Mouse (Mus musculus): Measurements from ENCODE around the gene Trim44.

Trim44 gene

DNA sequence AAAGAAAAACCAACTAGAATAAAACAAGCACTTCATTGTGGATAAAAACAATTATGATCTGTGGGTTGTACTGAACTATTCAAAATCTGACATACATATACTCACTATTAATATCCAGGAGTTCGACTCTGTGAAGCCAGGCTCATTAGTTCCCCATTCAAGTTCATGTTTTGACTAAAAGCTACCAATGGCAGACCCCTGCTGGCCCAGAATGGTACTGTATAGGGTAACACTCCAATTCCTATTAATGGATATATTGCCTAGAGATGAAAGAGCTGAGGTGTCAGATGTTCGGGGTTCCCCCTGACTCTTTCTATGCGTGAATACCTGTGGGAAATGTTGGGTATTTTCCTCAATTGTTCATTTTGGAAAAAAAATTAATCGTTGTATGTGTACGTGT, 117.6 kb downstream of the Trim44 start:
- peak; percentile 9 to 39 for DNase-seq (ENCODE audit: low spot score in 2 of 2)

DNA sequence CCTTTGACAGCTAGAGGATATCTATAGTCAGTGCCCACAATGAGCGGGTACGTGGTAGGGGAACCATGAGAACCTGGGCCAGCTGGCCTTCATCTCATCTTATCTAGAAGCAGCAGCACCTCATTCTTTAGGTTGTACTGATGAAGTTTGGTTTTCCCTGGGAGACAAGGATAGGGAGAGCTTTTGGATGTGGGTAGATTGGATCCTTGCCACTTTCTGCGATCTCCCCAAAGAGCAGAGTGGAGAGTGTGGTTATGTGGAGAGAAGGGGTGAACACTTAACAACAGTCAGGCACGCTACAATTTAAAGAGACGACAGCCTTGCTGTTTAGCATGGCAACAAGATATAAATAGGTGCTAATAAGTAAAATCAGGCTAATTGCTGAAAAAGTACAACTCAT, 119.0 kb downstream of the Trim44 start:
- no peak for DNase-seq (ENCODE audit: low spot score in 2 of 2)

DNA sequence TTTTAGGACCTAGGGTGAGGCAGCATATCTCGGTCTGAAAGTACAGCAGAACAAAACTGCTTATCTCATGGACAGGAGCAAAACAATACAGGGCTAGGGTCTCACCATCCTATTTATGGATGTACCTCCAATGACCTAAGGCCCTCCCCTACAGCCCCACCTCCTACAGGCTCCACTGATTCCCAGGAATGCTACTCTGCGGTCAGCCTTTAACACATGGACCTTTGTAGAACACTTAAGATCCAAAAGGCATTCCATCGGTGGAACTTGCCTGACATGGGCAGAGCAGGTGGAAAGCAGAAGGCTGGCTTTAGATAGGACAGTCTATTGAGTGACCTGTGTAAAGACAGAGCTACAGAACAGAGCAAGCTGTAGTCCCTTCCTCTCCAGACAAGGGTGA, 120.3 kb downstream of the Trim44 start:
- DNase-seq (ENCODE audit: low spot score in 2 of 2), result no peak

DNA sequence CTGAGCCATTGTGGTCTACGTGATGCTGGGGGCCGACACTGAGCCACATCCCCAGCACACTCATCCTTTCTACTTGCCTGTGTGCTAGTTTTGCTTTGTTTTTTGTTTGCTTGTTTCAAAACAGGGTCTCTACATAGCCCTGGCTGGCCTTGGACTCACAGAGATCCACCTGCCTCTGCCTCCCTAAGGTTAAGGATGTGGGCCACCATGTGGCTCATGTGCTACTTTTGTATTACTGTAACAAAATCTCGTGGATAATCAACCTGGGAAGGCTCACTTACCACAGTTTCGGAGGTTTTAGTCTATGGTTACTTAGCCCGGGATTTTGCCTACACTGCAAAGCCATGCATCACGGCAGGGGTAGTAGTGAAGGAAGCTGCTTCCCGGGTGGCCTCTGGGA, 125.5 kb downstream of the Trim44 start:
- DNase-seq (ENCODE audit: low spot score in 2 of 2), result no peak

DNA sequence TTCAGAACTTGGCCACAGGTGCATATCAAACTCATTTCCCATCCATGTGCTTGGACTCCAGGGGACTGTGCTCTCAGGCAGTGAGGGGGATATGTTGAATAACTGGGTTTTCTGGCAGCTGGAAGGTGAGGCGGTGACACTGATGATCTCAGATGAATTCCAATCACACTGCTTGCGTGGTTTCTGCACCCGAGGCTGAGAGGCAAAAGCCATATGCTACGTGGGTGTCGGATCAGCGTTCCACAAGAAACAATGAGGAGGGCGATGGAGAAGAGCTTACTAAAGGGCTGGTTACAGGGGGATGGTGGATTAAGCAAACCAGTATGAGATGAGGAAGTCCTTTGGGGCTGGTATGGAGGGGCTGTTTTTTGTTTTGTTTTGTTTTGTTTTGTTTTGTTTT, 127.8 kb downstream of the Trim44 start:
- no peak for DNase-seq (ENCODE audit: low spot score in 2 of 2)

DNA sequence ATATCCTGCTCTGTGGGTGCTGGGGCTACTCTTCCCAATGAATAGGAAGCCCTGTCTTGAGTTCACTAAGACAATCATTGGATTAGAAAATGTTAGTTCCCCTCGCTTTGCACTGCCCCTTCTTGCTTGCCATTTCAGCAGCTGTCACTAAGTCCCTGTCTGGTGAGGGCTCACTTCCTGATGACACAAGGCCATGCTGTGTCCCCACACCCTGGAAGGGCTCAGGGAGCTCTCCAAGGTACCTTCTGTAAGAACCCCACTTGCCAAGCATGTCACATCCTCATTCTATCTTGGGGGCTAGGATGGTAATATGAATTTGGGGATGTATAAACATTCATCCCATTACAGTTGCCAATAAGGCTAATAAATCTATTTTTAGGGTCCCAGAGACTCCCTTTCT, 129.7 kb downstream of the Trim44 start:
- no peak for DNase-seq (ENCODE audit: low spot score in 2 of 2)

DNA sequence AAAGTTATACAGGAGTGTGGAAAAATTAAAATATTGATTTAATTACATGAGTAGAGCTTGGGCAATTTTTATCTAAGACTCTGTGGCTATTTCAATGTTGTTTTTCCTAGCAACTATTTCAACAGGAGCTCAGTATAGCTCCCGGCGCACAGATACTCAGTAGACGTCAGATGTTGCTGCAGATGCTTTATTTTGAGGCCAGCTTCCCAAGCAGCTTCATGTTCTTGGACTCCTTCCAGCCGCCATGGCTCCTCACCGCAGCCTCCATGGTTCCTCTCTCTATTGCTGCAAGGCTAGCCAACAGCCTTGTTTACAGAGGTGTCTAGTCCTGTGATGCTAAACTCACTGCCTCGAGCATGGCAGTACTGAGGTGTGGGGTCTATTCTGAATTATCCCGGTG, 134.3 kb downstream of the Trim44 start:
- DNase-seq (ENCODE audit: low spot score in 2 of 2), result no peak

DNA sequence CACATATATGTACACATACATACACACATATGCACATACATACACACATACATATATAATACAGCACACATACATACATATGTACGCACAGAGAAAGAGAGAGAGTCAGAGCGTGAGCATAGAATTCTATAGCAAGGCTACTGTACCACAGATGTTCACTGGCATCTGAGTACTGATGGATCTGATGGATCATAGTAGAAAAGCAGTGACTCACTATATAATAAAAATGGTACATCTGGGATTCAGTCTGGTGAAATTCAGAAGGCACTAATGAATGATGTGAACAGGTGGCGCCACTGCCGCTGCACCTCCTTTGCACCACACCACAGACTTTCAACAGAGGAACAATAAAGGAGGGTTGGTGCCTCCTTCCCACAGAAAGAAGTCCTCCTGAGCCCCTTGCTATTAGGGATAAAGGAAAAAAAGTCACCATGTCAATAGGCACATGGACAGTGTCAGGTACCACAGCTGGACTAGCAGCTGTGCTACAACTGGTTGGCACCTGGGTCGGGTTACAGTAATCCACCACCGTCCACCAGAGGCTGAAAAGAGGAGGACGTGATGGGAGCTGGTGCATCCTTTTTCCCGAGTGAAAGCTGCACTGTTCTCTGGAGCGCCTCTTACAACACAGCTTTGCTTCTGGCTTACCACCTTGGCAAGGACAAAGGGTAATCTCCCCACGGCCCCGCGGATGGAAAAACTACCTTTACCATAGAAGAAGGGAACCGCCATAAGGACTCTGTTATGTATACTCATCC, 139.9 kb downstream of the Trim44 start:
- no peak for DNase-seq (ENCODE audit: low spot score in 2 of 2)

DNA sequence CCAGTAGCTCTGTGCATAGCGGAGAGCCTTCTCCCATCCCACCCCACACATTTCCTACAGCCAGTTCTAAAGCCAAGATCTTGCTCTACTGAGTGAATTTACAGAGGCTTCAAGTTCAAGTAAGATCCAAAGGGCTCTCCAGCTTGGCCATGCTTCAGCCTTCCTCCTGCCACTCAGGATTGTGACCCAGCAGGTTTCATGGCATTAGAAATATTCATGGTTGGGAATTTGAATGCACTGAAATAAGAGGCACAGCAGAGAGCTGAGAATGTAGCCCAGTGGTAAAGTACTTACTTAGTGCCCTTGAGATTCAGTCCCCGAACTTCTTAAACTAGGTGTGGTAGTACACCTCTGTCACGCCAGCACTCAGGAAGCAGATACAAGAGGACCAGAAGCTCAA, 140.7 kb downstream of the Trim44 start:
- DNase-seq (ENCODE audit: low spot score in 2 of 2), result no peak

DNA sequence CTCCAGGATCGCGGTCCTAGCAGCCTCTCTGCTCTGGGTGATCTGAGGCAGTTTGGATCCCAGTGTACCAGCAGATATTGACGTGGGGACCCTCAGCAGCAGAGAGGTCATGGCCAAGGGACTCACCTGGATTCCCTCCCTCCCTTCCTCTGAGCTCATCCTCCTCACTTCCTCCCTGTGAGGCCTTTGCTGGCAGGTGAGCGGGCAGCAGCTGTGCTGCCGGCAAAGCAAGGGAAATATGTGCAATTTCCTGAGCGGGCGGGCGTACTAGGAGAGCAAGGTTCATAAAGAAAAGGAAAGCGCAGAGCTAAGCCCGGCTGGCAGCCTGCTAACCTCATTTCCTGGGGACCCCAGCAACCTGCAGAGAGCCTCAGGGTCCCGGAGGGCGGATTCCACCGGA, 148.5 kb downstream of the Trim44 start:
- DNase-seq (ENCODE audit: low spot score in 2 of 2), result no peak

DNA sequence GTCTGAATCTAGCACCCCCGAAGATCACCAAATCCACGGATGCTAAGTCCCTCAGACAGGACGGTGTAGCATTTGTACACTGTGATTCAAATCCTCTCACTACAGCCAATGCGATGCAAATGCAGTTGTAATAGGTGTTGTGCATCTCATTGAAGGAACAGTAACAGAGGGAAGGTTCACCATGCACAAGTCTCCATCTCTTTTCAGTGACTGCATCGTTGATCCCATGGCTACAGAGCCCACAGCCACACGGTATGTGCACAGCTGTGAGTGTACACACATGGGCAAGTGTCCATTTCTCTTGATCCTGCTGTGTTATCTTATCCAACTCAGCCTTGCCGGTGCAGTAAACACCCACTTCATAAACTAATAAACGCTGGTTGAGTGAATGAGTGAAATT, 148.9 kb downstream of the Trim44 start:
- no peak for DNase-seq (ENCODE audit: low spot score in 2 of 2)

DNA sequence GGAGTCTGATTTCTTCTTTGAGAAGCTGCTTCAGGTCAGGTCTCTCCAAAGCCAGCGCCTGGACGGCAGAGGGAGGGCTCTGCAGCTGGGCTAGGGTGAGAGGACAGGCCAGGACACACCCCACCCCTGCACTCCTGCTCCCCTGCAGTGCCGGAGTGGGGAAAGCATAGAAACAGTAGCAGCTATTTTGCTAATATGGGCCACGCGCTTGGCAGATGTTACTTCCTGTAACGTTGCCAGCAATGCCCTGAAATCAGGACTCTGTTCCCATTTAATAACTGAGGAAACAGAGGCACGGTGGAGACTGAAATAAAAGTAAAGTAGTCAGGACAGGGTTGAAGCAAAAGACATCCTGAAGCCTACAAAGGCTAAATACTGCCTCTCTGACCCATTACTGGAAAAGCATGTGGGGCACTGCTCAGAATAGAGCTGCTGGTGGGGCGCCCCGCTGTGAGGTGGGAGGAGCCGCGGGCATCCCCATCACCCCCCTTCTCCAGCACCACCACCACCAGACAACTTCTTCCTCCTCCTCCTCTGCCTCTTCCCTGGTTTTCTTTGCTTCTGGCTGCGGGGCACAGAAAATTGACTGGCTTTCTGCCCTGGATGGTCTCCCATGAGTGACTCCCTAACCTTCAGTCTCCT, 149.5 kb downstream of the Trim44 start:
- no peak for DNase-seq (ENCODE audit: low spot score in 2 of 2)

DNA sequence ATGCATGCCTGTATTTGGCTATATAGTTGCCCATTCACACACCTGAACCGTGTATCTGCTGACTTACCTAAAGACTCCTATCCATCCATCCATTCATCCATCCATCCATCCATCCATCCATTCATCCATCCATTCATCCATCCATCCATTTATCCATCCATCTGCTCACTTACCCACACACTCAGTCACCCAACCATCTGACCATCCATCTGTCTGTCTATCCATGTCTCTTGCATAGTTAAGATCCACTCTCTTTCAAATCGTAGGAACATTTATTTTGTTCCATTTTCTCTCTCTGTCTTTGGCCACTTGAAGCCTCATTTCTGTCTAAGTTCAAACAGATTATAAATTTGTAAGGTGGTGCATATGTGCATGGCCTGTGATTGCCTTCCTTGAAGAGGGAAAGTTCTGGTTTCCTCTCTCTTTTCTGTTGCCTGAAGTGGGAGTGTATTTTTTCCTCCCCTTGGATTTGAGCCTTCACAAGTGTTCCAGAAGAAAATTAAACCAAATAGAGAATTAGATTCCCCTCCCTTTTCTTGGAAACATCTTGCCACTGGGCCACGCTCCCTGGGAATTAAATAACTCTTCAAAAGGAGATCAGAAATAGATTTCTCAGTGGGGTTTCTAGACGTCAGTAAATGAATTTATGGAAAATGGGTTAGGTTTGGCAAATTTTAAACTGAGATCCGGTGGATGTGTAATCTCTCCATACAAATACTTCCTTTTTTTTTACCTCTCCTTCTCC, 150.9 kb downstream of the Trim44 start:
- no peak for DNase-seq (ENCODE audit: low spot score in 2 of 2)

DNA sequence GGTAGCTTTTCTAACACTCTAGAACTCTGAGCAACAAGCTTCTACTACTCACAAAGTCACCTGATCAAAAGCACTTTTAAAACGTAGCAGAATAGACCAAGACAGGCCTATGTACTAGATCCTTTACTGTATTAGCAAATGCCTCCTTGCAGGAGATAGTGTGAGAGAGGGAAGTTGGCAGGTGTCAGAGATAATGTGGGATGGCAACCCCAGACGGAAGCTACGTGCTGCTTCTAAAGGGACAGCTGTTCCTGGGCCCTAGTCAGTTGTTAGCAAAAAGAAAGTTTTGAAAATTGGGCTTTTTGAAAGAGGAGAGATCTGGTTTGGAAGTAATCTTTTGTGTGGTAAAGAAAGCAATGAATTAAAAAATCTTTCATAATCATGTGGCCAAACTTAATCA, 151.5 kb downstream of the Trim44 start:
- no peak for DNase-seq (ENCODE audit: low spot score in 2 of 2)

DNA sequence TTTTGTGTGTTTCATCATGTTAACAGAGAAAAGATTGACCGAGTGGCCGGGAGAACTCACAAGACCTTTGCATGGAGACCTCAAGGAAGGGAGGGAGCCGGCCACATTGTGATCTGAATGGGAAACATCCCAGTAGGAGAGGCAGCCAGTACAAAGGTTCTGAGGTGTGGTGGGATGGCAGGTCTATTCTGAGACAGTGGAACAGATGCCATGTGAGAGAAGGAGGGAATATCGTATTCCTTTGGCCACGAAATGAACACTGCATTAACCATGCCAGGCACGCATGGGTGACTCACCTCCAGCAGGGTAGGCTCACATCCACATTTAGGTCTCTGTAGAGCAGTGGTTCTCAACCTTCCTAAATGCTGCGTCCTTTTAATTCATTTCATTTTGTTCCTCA, 154.4 kb downstream of the Trim44 start:
- DNase-seq (ENCODE audit: low spot score in 2 of 2), result no peak

DNA sequence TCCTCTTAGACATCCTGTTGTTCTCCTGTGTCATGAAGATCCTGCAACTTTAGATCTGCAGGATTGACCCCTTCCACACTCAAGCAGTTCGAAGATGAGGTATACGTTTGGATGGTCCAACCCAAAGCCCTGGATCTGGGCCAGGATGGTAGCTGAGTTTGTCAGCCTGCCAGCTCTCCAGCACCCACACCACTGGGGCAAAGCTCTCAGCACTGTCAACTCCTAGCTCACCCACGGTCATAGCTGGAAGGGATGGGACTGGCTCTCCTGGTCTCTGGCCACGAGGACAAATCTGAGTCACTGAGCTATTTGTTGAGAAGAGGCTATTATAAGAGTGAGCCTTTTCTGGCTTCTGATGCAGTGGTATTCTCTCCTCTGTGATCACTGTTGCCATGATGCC, 155.0 kb downstream of the Trim44 start:
- no peak for DNase-seq (ENCODE audit: low spot score in 2 of 2)

Measured in urinary bladder, adult 18-20 months (tissue).